Mouse (Mus musculus) fibroblast of lung, adult 2 months (primary cell): ENCODE results near the gene Atxn1.

Source experiments
- DNase-seq: peaks from one replicate; pipeline ENCODE4 v3.0.0-alpha.2; 2011; ENCODE audit warnings: low read depth

Gene Atxn1

GRCm38 (mm10) chr13:45516501-45517393 lies 448.1 kb downstream of the Atxn1 start:
- no peak for DNase-seq

GRCm38 (mm10) chr13:45514832-45515422 lies 449.9 kb downstream of the Atxn1 start:
- no peak for DNase-seq

- DNase-seq = no peak
Observed at GRCm38 (mm10) chr13:45514115-45514514, 450.7 kb downstream of the Atxn1 start.

GRCm38 (mm10) chr13:45513009-45513984 lies 451.5 kb downstream of the Atxn1 start:
- no peak for DNase-seq

- DNase-seq = no peak
Observed at GRCm38 (mm10) chr13:45512531-45512930, 452.3 kb downstream of the Atxn1 start.

- DNase-seq = no peak
Observed at GRCm38 (mm10) chr13:45511706-45512435, 452.9 kb downstream of the Atxn1 start.

GRCm38 (mm10) chr13:45509366-45509765 lies 455.4 kb downstream of the Atxn1 start:
- DNase-seq = no peak

GRCm38 (mm10) chr13:45508495-45508894 lies 456.3 kb downstream of the Atxn1 start:
- no peak for DNase-seq

GRCm38 (mm10) chr13:45507274-45508229 lies 457.3 kb downstream of the Atxn1 start, which contains the start of gene Gmpr:
Gmpr (plus strand) TSS chr13:45507444.
- no peak for DNase-seq

- no peak for DNase-seq
Observed at GRCm38 (mm10) chr13:45505546-45505945, 459.3 kb downstream of the Atxn1 start.

- no peak for DNase-seq
Observed at GRCm38 (mm10) chr13:45502791-45503190, 462.0 kb downstream of the Atxn1 start.

GRCm38 (mm10) chr13:45499906-45500305 lies 464.9 kb downstream of the Atxn1 start:
- no peak for DNase-seq
